Mouse (Mus musculus) frontal cortex, adult 2 months (tissue): ENCODE data around the gene Col4a6. TPM values are rescaled to one million over a fixed set of nuclear protein-coding genes. Genes with fewer than 3 reads are reported as not detected.

ENCODE experiments used
- DNase-seq, 2 experiments: peaks; one replicate each; pipeline ENCODE4 v3.0.0; 2022; ENCODE audit warnings: low spot score in 1 of 2; ENCODE audit errors: extremely low spot score in 1 of 2
- polyA plus RNA-seq: library from polyadenylated mRNA; depleted of rRNA; stranded (reverse); fragments of >200 nt; gene quantifications from 2 replicates; pipeline ENCODE4 v1.2.3, GENCODE M21; 2012; rRNA removed

The Col4a6 gene
- 0.57 and 0.78 TPM in 2 replicates for polyA plus RNA-seq

GRCm38 (mm10) chrX:141473470-141474302 is at the start of gene Col4a6:
Gene Col4a6 (minus strand): TSS chrX:141474076.
- DNase-seq = no peak

GRCm38 (mm10) chrX:141503125-141503524 is 29.2 kb upstream of the Col4a6 start:
- no peak for DNase-seq

DNA sequence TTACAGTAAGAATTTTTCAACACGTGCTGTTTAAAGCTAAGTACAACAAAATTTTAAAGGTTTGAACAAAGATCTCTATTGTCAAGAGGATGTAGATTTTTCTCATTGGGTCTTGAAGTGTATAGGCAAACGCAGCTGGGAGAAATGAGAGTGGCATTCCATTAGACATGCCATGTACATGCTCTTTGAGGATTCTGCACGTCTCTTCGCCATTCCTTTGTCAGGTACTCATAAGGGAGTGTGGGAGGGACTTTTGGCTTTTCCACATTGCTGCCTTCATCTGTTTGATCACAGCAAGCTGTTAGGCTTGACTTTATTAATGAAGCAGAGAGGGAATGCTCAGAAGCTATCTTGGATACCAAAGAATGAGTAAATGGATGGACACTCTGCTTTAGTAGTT is 20.7 kb upstream of the Col4a6 start:
- DNase-seq = no peak

- peak in 1 of 2 experiments; percentile 6 for DNase-seq
Measured at GRCm38 (mm10) chrX:141475566-141476327, 1.9 kb upstream of the Col4a6 start.

DNA sequence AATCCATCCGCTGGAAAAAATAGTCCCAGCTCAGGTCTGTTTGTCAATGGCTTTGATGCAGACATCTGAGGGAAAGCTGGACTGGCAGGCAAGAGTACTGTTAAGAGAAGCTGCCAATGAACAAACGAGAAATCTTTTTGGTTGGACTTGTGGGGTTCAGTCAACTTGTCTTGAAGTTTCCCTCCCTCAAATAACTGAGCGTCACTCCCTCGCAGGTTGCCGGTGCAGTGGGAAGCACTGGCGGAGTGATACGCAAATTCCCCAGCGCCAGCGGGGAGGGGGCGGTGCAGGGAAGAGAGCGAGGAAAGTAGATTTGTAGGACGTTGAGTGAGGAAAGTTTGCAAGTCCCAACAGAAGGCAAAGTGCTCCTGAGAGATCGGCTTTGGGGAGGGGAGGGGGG is 1.2 kb upstream of the Col4a6 start, which contains the start of gene Col4a5:
TSS of gene Col4a5 (plus strand) at position 276 of the 400 bp plus-strand sequence.
- peak in 1 of 2 experiments; percentile 38 for DNase-seq

DNA sequence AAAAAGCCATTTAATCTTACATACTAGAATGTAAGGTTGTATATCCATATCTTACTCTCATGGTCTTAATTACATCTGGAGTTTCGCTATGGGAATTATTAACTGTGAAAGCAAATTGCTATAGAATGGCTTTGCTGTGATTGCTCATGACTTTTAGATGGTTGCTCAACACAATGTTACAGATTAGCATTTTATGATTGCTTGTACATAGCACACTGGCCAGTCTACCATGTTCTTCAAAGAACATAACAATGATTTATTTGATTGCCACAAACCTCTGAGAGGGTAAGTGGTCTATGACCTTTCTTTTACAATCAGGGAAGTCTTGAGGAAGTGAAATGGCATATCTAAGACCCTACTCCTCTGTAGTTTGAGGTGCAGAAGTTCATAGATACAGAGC is 25.9 kb downstream of the Col4a6 start:
- DNase-seq = no peak

- peak in 1 of 2 experiments; percentile 7 for DNase-seq
Measured at GRCm38 (mm10) chrX:141439423-141439822, 34.5 kb downstream of the Col4a6 start.

DNA sequence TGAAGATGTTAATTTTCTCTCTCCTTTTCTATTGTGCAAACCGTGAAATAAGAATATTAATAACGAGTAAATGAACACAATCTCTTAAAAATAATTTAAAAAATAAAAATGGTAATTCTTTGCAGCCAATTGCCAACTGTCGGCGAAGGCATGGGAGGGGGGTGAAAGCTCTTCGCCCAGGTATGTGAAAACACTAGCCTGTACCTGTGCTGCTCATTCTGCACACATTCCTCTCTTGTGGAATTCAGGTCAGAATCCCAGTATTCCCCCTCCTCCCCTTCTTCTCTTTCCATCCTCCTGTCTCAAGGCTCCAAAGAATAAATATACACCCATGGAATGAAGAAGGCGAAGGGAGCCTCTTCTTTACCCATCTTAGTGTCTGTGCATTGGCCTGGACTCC is 37.1 kb downstream of the Col4a6 start:
- no peak for DNase-seq

DNA sequence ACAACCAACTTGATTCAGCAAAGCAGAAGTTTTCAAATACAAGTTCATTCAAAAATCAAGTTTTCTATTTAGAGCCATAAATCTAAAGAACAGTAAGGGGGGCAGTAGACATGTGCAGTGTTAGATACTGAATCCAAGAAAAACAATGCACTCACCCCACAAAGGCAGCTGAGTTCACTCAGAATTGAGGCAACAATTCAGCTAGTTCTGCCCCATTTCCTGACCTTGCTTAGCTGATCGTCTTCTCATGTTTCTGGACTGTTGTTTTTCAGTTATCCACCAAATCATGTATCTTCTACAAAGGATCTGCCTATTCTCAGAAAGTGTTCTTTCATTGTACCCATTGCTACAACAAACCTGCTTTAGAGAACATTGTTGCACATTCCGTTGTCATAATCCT is 58.6 kb downstream of the Col4a6 start:
- DNase-seq = no peak

GRCm38 (mm10) chrX:141396243-141396642 is 77.6 kb downstream of the Col4a6 start:
- no peak for DNase-seq

DNA sequence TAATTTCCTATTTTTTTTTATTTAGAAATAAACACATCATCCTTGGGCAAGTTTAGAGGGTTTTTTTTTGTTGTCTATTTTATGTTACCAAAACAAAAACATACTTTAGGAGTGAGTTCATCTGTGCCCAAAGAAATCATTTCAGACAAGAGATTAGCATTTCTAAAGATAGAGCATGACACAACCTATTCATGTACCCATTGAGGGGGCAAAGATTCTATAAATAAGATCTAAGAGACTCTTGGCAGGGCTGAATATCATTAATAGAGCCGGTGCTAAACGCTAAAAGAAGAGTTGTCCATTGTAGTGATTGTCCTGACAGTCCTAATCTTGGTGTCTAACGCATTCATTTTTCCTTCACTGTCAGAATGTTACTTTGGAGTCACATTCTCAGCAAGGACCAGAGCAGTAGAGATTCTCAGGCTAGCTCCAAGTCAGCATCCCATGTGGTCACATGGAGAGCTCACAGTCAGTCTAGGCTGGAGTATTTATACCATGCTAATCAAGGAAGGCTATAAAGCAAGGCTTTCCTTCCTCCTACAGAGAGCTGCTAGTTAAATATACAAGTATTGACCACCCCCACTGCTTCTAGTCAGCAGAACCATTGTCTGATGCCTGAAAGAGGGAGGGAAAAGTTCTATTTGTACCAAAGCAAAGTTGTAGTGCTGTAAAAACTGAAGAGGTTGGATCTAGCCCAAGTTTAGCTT is 88.3 kb downstream of the Col4a6 start:
- DNase-seq = no peak

- DNase-seq = no peak
Measured at GRCm38 (mm10) chrX:141384632-141385031, 89.2 kb downstream of the Col4a6 start.

GRCm38 (mm10) chrX:141370276-141370675 is 103.6 kb downstream of the Col4a6 start:
- peak in 1 of 2 experiments; percentile 10 for DNase-seq

GRCm38 (mm10) chrX:141363331-141363730 is 110.5 kb downstream of the Col4a6 start:
- no peak for DNase-seq

GRCm38 (mm10) chrX:141341417-141341816 is 132.5 kb downstream of the Col4a6 start:
- DNase-seq = no peak

DNA sequence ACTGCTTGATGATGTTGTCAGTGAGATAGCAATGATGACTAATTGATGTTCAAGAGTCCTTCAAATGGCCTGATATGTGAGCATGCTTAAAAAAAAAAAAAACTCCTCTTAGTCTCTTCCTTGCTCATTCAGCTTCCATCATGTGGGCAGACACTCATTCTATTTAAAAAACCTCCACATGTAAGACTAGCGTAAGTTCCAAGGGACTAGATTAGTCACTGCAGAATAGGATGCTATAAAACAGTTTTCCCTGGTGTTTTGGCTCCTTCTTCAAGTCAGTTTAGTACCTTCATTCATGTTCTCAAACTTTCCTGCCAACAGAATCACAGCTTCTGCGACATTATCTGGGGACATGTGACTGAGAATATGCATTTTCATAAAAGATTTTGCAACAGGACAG is 145.8 kb downstream of the Col4a6 start:
- DNase-seq = peak in 1 of 2 experiments; percentile 17

- no peak for DNase-seq
Measured at GRCm38 (mm10) chrX:141324201-141324600, 149.7 kb downstream of the Col4a6 start.

GRCm38 (mm10) chrX:141316217-141316616 is 157.7 kb downstream of the Col4a6 start:
- DNase-seq = no peak

- no peak for DNase-seq
Measured at GRCm38 (mm10) chrX:141315795-141316194, 158.1 kb downstream of the Col4a6 start.

DNA sequence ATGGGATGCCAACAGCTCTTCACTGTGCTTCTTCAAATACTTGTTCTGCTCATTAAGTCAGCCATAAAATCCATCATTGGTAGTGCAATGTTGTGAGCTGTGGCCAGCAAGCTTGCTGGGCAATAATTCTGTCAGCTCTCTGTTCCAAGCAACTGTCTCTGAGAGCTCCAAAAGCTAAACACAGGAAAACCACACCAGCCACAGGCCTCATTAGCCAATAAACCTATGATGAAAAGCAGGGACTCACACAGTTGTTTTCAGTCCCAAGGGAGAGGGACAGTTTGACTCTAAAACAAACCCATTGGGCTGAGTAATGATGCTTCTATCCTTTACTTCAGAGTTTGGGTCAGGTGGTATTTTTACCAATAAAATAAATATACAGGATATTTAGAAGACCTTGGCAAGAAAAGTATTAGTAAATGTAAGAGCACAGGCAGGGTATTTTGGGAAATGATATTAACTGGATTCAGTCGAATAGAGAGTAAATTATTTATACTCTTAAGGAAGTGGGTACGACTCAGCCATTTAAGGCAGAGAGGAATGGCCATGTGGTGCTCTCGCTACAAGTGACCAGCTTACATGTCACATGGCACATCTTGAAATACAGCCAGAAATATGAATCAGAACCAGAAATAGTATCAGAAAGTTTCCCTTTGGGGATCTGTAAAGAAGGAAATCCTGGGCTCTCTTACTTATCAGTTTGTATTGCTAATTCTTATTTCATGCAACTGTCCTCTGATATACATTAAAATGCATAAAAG is 181.0 kb downstream of the Col4a6 start:
- DNase-seq = no peak
